Mouse (Mus musculus): ENCODE measurements around the gene Phlpp2.

DNA sequence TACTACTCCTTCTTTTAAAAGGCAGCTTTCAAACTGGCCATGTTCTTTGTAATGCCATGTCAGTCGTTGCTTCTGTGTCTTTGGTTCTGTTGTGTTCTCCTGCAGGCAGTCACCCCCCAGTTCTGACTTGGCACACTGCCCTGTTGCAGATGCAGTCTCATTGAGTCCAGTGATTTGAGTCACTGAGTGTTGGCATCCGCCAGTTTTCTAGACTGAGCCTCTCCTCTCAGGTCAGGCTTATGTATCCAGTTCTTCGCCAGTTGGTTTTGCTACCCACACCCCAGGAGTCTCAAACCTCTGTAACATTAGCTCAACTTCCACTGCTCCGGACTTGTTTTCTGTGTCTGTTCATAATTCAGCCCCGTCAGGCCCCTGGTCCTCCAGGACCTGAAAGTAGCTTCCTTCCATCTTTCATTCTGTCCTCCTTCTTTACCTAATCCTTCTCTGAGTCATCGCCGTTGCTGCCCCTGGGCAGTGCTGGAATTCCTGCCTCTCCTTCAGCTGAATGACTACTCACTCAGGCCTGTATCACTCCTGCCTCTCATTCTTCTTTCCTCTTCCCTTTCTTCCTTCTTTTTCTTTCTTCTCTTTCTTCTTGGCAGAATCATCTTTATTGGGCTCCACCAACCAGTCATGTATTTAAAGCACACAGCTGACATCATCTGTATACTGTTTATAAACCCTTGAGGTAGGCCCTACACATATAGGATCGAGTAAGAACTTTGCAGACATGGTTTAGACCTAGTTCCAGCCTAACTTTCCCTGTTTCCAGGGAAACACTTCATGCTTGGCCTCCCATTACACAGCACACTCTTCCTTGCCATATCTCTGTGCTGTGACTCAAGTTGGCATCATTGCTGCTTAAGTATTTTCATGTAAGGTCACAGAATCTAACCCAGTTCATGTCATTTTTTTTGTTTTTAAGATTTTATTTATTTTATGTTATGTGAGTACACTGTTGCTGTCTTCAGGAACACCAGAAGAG is 52.4 kb downstream of the Phlpp2 start:
- TF ChIP-seq CTCF (conservative IDR thresholded peaks at IDR 0.05; ENCODE audit: insufficient read depth, insufficient read length, low read depth, low read length) (no peak), POLR2A (IDR thresholded peaks at IDR 0.05; ENCODE audit: low read depth, low read length) (no peak)

Measured in kidney, adult 2 months (tissue).